Mouse (Mus musculus) myocyte (in vitro differentiated cells): ENCODE measurements at regions not wholly inside any gene's neighbourhood (a gene's known extent, or its start where the extent isn't known, plus 50 kb on each side); places are given as distances from the start of the nearest gene placed in this dataset.

ENCODE experiments used
- MYOG ChIP-seq, 3 experiments: IDR thresholded peaks; one replicate each; pipeline ENCODE4 v1.6.1; 2011; ENCODE audit warnings: control low read depth in 2 of 3, low read depth in 2 of 3, mild to moderate bottlenecking in 2 of 3; ENCODE audit not compliant: insufficient read length in 2 of 3, control insufficient read depth in 1 of 3, insufficient read depth in 1 of 3
- POLR2A ChIP-seq: IDR thresholded peaks from one replicate; pipeline ENCODE4 v1.6.1; 2011; ENCODE audit warnings: low read depth, mild to moderate bottlenecking, control low read depth, moderate library complexity; ENCODE audit not compliant: insufficient read length
- SRF ChIP-seq: IDR thresholded peaks from one replicate; pipeline ENCODE4 v1.6.1; 2011; ENCODE audit warnings: low read depth; ENCODE audit not compliant: control insufficient read depth, insufficient read length
- TCF12 ChIP-seq: IDR thresholded peaks from one replicate; pipeline ENCODE4 v1.6.1; 2011; ENCODE audit warnings: mild to moderate bottlenecking, control low read depth; ENCODE audit not compliant: poor library complexity, insufficient read depth, severe bottlenecking
- TCF3 ChIP-seq: IDR thresholded peaks from one replicate; pipeline ENCODE4 v1.6.1; 2011; ENCODE audit warnings: low read depth, control low read depth; ENCODE audit not compliant: insufficient read length

DNA sequence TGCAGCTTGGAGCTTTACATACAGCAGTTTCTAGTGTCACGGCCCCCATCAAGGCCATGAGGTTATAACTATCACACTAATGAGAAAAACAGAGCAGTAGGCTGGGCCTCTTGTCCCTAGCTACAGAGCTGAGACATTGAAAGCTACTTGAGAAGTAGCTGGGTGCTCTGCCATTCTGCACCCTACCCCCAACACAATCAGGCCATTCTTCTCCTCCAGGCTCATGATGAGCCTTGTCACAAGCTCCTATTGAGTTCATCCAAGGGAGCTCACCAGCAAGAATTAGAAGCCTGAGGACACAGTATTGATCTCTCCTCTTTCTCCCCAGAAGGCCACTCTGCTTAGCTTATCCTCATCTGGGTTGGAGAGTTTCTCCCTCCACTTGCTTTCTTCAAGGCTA is 466.9 kb downstream of the Bnc2 start:
- TF ChIP-seq MYOG (IDR thresholded peaks at IDR 0.05; ENCODE audit: control insufficient read depth in 1 of 3, insufficient read depth in 1 of 3, insufficient read length in 2 of 3, low read depth in 2 of 3) (no peak), POLR2A (no peak), TCF12 (no peak), SRF (no peak), TCF3 (no peak)
